Mouse (Mus musculus) small intestine, adult 2 months (tissue): Measurements from ENCODE around the gene Gm45837.

Experiments used
- CTCF ChIP-seq: fragments of 200-500 bp; IDR thresholded peaks from 2 replicates; pipeline ENCODE4 v1.5.1; 2012; ENCODE audit warnings: low read depth, mild to moderate bottlenecking, control low read depth, inconsistent platforms, low read length, moderate library complexity, mixed read lengths; ENCODE audit not compliant: insufficient replicate concordance, insufficient read length; ENCODE audit errors: extremely low read depth
- POLR2A ChIP-seq: fragments of 200-500 bp; IDR thresholded peaks from 2 replicates; pipeline ENCODE4 v1.6.1; 2012; ENCODE audit warnings: low read depth, mild to moderate bottlenecking, control low read depth, inconsistent platforms, low read length, moderate library complexity

- TF ChIP-seq CTCF, result no peak
- TF ChIP-seq POLR2A, result no peak
These were observed 90.5 kb downstream of the Gm45837 start for GRCm38 (mm10) chr7:101501236-101501635.
